Mouse (Mus musculus) lung, adult 18-20 months (tissue): ENCODE data around the gene Serpinf2.
A peak's percentile ranks its signal among the peaks of the same experiment; 100 is the strongest.
"Not testable (repeated sequence)": the region's sequence is repeated elsewhere in the genome, so short reads cannot be mapped to it uniquely, and the experiment has no call there.

Experiments used
- DNase-seq, 2 experiments: peaks; one replicate each; pipeline ENCODE4 v3.0.0; 2022; ENCODE audit warnings: mixed read lengths in 2 of 2

The Serpinf2 gene

GRCm38 (mm10) chr11:75459141-75459711, 19.8 kb upstream of the Serpinf2 start:
- DNase-seq: no peak

GRCm38 (mm10) chr11:75458628-75459041, 19.2 kb upstream of the Serpinf2 start:
- DNase-seq: peak in 1 of 2 experiments; percentile 46

GRCm38 (mm10) chr11:75458169-75458568, 18.8 kb upstream of the Serpinf2 start:
- no peak for DNase-seq

- peak in 1 of 2 experiments; percentile 46 for DNase-seq
These were observed 17.1 kb upstream of the Serpinf2 start for GRCm38 (mm10) chr11:75456440-75456871.

DNA sequence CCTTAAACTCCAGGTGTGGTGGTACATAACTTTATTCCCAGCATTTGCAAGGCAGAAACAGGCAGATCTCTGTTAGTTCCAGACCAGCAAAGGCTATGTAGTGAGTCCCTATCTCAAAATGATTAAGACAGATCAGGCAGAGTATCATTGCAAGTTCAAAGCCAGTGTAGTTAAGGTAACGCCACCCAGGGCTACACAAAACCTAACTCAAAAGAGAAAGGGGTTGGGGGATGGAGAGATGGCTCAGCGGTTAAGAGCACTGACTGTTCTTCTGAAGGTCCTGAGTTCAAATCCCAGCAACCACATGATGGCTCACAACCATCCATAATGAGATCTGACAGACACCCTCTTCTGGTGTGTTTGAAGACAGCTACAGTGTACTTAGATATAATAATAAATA, 16.6 kb upstream of the Serpinf2 start:
- DNase-seq: not testable (repeated sequence)

DNA sequence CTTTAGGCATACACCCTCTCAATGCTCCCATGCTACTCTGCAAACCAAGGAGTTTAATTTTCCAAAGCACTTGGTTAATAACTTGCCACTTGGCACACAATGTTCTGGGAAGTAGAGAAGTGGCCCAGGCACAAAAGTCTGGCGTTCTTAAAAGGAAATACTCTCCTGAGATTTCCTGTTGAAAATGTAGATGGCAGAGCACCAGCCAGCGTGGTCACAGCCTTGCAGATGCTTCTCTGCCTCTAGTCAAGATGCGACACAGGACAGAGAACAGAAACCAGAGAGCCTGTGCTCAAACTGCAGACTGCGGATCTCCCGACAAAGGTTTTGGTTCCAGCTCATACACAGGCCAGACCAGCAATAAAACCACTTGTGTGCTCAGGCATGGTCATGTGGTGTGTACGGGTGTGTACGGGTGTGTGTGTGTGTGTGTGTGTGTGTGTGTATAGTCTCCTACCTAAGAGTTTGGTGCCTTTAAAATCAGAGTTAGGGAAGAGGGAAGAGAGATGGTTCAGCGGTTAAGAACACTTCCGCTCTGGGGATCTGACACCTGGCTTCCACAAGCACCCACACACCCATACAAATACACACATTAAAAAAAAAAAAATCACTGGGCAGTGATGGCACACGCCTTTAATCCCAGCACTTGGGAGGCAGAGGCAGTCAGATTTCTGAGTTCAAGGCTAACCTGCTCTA, 15.8 kb upstream of the Serpinf2 start:
- peak; percentile 52 to 69 for DNase-seq

- DNase-seq: peak; percentile 92
These were observed 14.9 kb upstream of the Serpinf2 start, which contains the start of gene Wdr81 for GRCm38 (mm10) chr11:75453991-75454930. Gene Wdr81, minus strand, starts transcription at chr11:75454717.

- DNase-seq: no peak
These were observed 13.6 kb upstream of the Serpinf2 start for GRCm38 (mm10) chr11:75452812-75453557.

DNA sequence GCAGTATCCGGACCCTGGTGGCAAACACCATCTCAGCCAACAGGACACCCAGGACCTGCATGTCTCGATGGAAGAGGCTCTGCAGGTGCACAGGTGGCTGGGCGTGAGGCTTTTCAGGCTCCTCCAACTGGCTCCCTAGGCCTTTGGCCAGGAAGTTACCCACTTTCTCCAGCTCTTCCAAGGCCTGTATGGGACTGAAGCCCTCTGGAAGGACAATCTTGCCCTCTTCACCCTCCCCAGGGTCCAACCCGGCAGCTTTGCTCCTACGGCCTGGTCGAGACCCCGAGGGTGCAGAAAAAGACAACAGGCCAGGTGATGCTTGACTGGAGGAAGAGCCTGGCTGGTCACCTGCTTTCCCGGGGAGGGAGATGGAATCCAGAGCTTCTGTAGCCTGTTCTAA, 12.7 kb upstream of the Serpinf2 start:
- no peak for DNase-seq

GRCm38 (mm10) chr11:75450936-75451335, 11.5 kb upstream of the Serpinf2 start:
- DNase-seq: no peak

DNA sequence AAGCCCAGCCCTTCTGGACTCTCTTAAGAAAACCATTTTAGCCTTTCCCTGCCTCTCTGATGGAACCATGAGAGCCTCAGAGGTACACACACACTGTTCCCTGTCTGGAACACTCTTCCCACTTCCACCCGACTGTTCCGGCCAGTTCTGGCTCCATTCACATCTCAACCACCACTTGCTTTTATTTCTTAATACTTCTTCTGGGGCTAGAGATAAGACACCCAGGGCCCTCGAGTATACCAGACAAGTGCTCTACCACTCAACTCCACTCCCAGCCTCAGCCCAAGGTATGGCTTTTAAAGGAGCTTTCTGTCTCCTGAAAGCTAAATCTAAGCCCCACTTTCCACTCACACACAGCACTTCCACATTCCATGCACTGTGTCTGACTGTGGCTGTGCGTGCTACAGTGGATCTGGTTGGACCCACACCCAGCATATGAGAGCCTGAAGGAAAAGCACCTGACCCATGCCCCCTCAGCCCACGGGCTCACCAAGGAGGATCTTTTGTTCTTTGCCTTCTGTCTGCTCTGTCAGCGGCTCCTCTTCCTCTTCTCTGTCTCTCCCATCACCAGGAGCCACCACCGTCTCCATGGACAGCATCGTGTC, 11.0 kb upstream of the Serpinf2 start:
- DNase-seq: peak in 1 of 2 experiments; percentile 45

- DNase-seq: no peak
These were observed 10.3 kb upstream of the Serpinf2 start for GRCm38 (mm10) chr11:75449695-75450094.

DNA sequence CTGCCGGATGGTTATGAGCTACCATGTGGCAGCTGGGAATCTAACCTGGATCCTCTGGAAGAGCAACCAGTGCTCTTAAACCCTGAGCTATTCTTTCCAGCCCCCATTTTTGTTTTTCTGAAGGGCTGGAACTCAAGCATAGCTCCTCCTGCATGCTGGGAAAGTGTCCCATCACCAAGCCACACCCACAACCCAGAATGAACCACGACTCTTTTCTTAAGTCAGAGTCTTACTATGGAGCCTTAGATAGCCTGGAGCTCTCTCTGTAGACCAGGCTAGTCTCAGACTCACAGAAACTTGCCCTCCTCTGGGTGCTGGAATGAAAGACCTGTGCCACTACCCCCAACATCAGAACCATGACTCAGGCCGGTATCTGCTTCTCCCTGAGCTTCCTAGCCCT, 9.2 kb upstream of the Serpinf2 start:
- DNase-seq: no peak

DNA sequence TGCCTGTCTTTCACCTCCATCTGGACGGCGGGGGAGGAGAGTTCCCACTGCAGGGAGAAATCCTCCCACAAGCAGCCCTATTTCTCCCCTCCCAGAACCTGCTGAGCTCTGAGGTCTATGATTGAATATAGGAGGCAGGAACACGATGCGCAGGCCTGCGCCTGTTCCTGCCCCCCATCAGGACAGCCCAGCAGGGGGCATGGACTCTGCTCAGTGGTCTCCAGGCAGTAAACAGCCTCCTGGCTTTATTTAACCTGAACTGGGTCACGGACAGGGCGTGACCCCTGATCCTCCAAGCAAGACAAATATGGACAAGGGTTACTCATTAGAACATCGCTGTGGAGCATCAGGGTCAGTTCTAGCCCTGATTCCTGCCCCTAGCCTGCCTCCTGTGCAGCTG, 4.3 kb upstream of the Serpinf2 start:
- DNase-seq: no peak

GRCm38 (mm10) chr11:75441601-75442000, 2.2 kb upstream of the Serpinf2 start:
- DNase-seq: no peak

DNA sequence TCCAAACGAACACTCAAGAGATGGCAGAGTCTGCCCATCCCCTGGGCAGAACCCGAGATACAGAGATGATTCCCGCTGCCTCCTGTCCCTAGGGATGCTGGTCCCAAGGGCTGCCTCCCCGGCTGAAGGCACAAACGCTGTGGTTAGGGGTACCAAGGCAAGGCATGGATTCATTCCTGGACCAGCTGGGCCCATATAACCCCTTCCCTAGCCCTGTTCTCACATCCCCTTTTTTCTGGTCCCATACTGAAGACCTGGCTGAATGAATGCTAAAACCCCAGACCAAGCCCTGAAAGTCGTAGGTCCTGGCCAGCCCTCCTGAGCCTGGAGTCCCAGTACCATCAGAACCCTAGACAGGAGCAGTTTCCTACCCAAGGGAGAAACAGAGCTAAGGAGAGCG, 1.6 kb upstream of the Serpinf2 start:
- no peak for DNase-seq

DNA sequence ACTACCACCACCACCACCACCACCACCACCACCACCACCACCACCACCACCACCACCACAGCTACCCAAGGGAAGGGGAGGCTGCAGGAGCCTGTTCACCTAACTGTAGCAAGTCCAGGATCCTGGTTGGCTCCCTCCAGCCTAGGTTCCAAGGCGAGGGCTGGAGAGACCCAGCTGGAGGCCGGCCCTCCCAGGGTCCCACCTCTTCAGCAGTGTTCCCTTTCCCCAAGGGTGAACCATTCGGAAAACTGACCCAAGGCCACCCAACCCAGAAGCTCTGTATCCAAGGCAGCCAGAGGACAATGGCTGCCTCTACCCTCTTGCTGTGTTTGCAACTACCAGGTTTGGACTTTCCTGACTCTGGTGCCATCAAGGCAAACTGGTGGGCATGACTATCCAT, 560 bp upstream of the Serpinf2 start:
- DNase-seq: no peak

- DNase-seq: no peak
These were observed 587 bp downstream of the Serpinf2 start for GRCm38 (mm10) chr11:75438804-75439203.

DNA sequence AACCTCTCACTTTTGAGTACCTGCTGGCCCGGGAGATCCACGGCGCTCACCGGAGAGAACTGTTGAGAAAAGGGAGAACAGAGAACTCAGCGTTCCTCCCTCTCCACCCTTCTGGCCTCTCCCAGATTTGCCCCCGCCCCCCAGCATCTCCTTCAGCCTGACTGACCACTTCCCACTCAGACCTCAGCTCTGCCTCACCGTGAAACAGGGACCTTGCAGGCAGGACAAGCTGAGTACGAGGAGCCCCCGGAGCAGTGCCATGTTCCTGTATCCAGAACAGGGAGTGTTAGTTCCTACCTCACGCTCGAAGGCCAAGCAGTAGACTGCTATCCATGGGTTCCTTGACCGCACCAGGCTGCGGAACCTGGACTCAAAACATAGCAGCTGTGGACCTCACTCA, 1.2 kb downstream of the Serpinf2 start:
- DNase-seq: peak in 1 of 2 experiments; percentile 32

GRCm38 (mm10) chr11:75434138-75434537, 5.3 kb downstream of the Serpinf2 start:
- DNase-seq: no peak

- no peak for DNase-seq
These were observed 8.1 kb downstream of the Serpinf2 start for GRCm38 (mm10) chr11:75431307-75431706.

GRCm38 (mm10) chr11:75429019-75429705, 10.2 kb downstream of the Serpinf2 start:
- no peak for DNase-seq
